Mouse (Mus musculus): ENCODE measurements around the gene Ormdl3.

- no peak for TF ChIP-seq POLR2A (IDR thresholded peaks at IDR 0.05; ENCODE audit: borderline replicate concordance, low read depth, low read length)
- TF ChIP-seq CTCF (IDR thresholded peaks at IDR 0.05; ENCODE audit: low read depth, low read length), result no peak
These were observed 32.0 kb downstream of the Ormdl3 start for GRCm38 (mm10) chr11:98555124-98555700.
